Mouse (Mus musculus): ENCODE results near the gene Tmem129.

Gene Tmem129

DNA sequence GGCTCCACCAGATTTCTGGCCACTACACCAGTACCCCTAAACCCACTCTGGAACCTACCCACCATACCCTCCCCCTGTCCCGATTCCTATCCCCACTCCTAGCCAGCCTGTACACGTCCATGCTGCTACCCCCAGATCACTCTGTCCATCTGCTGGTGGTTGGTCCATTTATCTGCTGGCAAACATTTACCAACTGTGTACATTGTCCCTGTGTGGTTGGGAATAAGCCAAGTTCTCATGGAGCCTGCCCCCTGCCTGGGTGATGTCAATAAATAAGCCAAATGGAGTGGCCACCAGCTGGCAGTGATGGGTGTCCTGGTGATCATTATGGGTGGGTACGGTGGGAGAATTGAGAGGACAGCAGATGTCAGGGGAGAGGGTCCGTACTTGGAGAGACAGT lies 28.9 kb upstream of the Tmem129 start:
- no peak for DNase-seq (ENCODE audit: low spot score in 2 of 2)

DNA sequence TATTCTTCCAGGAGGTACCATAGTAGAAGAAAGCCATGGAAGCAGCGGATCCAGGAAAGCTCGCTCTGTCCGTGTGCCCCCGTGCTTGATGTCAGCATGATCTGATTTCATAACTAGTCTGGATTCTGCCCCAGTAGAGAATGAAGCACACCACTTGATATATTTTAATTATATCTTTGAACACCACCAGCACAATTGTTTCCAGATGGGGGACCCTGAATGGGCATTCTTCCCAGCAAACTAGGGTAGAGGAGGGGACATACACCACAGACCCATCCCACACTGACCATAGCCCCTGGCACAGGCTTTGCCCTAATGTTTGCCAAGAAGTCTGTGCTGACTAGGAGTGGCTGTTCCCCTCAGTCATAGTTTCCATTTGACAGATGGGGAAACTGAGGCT lies 26.7 kb upstream of the Tmem129 start:
- no peak for DNase-seq (ENCODE audit: low spot score in 2 of 2)

DNA sequence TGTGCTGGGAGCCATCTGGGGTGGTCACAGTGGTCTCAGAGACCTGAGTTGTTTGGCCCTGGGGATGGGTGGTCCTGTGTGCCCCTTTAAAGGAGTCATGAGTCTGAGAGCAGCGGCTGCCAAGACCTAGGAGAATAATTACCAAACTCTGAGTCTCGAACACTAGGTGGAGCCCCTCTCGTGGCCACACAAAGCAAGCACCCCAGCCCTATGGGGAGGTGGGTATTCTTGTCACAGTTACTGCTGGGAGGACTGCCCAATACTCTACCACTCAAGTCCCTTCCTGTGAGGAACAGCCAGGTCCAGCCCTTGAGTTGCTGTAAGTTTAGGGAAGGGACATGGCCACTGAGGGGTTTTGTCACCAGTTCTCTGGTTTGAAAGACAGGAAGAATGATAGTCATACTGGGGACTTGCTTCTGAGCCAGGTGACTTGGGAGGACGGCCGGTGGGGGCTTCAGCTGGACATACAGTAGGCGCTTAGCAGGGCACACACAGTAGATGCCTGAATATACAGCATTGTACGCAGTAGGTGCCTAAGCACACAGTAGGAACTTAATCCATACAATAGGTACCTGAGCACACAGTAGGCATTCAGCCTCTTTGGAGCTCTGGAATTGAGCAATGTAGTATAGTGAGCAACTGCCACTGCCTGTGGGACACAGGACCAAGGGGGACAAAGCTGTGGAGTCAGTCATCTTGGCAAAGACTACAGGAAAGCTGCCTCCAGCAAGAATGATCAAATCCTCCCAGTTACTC lies 25.9 kb upstream of the Tmem129 start:
- peak; percentile 39 to 57 for DNase-seq (ENCODE audit: low spot score in 2 of 2)

DNA sequence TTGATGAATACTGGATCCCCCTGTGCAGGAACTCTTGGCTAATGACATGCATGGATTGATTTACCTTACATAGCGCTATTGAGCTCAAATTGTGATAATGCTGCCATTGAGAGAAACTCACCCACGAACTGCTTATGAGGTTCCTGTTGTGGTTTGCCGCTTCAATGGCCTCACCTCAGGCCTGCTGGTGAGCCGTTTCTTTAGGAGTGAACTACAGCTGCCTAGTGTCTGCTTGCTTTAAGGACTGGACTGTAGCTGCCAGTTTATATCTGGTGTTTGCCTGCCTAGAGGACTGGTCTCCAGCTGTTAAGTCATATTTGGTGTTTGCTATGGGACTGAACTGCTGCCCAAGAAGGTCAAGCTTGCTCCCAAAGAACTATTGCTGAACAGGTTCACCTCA lies 24.7 kb upstream of the Tmem129 start:
- no peak for DNase-seq (ENCODE audit: low spot score in 2 of 2)

DNA sequence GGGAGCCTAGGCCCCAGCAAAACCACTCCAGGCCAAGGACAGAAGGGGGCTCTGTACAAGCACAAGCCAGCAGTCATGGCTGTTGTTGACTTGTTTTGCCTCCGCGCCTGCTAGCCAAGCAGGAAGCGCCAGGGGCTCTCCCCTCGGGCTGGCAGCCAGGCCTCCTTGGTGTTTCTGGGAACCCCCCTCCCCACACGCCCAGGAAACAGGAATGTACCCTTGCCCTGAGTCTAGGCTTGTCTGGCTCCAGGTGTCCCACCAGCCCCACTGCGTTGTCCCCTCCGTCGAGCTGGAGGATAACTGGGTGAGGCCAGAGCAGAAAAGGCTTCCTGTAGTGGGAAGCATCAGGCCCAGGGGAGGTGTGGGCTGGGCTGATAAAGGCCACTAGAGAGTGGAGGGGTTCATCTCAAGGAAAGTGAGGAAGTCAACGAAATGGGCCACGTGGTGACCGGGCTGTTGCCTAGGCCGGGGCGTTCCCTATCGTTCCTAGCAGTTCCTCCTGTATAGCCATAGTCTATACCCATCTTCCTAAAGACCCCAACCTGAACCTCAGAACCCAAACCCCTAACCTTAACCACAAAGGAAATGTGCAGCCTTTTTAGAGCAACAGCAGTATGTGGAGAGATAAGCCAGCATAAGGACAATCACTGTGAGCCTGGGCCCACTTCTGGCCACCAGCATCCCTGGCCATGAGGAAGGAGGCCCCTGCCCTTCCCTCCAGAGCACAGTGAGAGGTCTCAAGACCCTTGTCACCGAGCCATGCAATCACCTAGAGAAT lies 23.6 kb upstream of the Tmem129 start:
- no peak for DNase-seq (ENCODE audit: low spot score in 2 of 2)

DNA sequence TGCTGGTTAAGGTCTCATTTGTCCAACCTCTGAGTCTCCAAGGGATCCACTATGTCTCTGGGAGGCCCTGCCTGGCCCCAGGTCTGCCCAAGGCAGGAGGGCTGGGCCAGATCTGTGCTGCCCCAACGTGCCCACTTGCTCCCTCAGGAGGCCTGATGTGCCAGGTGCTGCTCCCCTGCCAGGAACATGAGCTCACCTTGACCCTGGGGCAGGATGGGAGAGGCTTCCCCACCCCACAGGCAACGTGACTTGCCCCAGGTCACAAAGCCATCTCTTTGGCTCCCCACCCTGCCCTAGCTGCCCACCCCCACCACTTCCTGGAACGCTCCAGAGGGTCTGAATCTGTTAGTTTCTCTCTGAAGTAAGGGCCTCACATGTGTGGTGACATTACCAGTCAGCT lies 22.8 kb upstream of the Tmem129 start:
- no peak for DNase-seq (ENCODE audit: low spot score in 2 of 2)

DNA sequence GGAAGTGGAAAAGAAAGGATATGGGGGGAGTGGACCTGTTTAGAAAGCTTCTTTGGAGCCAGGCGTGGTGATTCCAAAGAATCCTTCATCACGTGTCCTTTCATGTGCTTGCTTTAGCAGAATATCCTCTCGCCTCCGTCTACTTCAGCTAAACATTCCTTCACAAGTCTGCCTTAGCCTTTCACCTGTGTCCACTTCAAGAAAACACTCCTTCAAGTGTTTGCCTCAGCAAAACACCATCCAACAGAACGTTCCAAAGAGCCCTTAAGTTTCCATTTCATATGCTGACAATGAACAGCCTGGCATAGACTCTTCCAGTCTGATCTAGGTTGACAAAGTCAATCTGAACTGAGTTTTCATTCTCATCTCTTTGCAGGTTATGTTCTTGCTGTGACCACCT lies 20.0 kb upstream of the Tmem129 start:
- DNase-seq (ENCODE audit: low spot score in 2 of 2) = no peak

DNA sequence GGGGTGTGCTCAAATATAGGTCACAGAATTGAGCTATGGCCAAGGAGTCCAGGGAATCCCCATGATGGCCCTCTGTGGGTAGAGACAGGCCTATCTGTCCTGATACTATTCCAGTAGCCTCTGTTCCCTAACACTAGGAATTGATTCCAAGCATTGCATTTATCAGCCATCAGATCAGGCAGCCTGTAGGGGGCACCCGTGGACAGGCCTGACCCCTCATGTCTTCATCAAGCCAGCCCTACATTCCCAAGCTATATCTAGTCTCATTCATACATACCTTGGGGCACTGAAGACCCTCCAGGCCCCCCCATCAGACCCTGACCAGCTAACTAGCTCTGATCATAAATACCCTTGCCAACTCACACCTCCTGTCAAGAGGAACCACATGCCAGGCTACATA lies 17.7 kb upstream of the Tmem129 start:
- DNase-seq (ENCODE audit: low spot score in 2 of 2) = peak; percentile 65 to 71

DNA sequence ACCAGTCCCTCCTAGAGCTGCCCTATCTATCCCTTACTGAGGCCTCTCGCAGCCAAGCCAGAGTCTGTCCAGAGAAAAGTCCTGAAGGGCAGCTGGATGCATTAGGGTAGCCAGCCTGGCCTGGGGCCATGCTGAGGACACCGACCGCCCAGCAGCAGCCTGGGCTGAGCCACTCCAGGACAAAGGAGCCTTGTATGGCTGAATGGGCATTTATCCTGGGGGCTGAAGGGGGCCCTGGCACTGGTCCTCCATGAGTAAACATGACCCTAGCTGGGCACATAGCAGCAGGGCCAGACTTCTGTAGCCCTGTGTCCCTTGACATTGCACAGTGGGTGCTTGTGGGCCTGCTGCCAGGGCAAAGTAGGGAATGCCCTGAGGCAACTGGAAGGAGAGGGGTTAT lies 16.2 kb upstream of the Tmem129 start:
- DNase-seq (ENCODE audit: low spot score in 2 of 2) = no peak

DNA sequence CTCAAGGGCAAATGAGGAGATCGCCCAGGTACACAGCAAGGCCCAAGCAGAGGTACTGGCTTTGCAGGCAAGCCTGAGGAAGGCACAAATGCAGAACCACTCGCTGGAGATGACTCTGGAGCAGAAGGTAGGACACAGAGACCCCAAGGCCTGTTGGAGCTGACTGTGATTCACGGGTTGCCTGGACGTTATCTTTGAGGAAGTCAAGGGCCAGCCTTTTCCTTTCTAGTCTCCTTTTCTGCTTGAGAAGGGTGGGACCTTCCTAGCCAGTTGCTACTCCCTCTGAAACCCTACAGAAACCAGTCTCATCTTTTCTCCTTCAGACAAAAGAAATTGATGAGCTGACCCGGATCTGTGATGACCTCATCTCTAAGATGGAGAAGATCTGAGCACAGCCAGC lies 13.4 kb upstream of the Tmem129 start:
- no peak for DNase-seq (ENCODE audit: low spot score in 2 of 2)

DNA sequence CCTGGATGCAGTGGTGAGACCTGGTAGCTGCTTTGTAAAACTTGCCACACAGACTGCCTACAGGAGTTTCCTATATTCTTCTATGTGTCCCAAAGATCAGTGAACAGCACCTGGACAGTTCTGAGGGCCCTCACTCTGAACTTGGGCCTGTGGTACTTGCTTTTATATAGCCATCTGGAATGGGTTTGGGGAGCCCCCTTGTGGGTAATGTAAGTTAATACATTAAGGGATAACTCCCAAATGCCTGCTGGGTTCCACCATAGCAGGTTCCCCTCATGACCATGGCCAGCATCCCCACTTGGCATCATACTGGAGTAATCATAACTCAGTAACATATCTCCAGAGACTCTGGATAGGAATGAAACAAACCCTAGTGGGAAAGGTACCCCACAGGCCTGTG lies 10.0 kb upstream of the Tmem129 start:
- DNase-seq (ENCODE audit: low spot score in 2 of 2) = peak in 1 of 2 experiments; percentile 36

DNA sequence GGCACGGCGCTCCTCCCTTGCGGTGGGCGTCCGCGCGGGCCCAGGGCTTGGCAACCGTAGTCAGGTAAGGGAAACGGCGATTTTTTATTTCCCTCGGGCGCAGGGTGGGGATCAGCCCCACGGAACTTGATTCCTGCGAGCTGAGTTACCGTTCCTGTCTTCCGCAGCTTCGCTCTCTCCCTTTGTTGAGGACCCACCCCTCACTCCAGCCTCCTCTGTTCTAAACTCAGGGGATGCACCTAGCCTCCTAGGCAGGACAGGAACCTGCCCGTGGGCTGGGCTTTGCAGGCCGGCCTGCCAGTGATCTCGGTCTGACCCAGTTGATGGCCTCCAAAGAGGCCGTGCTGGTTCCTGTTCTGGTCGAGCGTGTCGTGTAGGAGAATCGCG lies 441 bp upstream of the Tmem129 start:
- DNase-seq (ENCODE audit: low spot score in 2 of 2) = no peak

DNA sequence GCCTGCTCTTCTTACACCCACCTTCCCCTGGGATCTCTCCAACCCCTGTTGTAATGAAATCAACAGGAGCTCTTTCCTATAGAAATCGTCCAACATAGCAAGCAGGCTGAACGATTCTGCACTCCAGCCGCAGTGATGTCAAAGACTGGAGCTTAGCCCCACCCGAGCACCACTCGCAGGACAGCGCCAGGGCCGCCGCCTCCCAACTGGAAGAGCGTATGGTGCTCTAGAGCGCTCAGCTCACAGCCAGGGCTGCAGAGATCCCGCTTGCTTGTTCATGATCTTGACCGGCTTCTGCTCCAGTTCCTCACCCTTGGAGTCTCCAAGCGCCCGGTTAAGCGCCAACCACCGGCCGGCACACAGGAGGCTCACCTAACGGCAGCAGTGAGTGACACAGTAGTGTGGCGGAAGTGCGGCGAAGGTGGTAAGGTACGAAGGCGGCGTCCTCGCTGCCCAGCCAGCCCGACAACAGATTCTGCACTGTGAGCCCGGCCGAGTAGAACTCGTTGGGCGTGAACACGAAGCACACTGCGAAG lies 897 bp downstream of the Tmem129 start:
- DNase-seq (ENCODE audit: low spot score in 2 of 2) = no peak

DNA sequence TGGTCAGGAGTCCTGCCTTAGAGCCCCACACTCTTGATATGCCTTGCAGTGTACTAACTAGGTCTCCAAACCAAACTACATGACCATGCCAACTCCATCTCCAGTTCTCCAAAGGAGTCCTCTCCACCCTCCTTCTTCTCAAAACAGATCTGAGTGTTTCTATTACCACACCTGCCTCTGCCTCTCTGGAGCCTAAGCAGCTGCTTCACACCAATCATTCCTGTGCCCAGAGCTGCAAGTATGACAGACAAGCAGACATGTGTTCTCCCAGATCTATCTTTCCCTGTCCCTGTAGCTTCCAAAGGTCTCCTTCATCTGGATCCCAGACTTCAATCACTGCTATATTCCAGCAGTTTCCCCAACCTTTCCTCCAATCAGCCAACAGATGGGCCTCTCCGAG lies 1.5 kb downstream of the Tmem129 start:
- DNase-seq (ENCODE audit: low spot score in 2 of 2) = no peak

DNA sequence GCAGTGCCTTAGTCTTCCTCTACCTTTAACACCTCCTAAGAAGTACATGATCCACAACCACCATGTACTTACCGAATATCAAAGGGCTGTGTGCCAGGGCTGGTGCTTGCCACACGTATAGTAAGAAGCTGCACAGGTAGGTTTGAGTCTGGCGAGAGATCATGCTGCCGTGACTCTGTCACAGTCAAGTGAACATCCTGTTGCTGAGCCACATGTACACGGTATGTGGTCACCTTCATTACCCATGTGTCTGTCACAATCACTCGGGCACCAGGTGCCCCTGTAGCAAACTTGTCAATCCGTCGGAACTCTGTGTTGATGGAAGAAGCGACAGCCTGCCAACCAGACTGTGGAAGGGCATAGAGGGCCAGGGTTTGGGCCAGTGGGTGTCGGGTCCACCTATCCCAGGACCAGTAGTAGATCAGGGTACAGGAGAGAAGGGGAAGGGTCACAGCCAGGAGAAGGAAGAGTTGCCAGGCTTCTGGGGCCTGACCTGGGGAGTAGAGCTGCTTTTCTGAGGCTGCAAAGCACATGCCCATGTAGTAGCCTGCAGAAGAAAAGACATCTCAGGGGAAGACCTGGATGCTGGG lies 2.9 kb downstream of the Tmem129 start:
- no peak for DNase-seq (ENCODE audit: low spot score in 2 of 2)

DNA sequence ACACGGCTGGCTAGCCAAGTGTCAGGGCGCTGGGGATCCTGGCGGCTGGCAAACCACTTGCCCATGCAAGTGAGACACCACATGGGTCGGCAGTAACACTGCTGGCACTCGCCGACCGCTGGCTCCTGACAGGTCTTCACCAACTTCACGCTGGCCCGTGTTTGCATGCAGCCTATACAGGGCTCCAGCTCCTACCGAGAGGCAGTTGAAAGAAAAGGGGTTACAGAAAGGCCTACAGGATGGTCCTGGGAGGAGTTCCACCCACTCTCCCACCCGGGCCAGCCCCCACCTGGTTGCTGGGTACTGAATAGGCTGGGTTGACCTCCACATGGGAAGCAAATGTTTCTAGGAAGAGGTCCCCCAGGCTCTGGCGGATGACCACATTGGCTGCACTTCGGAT lies 3.8 kb downstream of the Tmem129 start:
- DNase-seq (ENCODE audit: low spot score in 2 of 2) = no peak

DNA sequence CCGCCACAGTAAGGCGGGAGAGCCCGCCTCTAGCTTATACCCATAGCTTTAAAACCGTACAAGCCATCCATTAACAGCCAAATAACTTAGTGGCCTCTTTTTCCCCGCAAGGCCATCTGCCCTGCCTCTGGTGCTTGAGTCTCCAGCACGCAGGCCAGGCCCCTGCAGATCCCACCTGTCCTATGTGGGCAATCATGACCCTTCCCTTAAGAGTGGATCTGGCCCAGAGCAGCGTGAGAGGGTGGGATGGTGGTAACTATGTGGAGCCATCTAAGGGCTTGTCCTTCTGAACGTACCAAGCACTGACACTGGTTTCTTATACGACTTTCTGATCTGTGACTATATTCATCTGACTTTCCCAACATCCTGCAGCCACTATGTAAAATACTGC lies 5.4 kb downstream of the Tmem129 start:
- no peak for DNase-seq (ENCODE audit: low spot score in 2 of 2)

DNA sequence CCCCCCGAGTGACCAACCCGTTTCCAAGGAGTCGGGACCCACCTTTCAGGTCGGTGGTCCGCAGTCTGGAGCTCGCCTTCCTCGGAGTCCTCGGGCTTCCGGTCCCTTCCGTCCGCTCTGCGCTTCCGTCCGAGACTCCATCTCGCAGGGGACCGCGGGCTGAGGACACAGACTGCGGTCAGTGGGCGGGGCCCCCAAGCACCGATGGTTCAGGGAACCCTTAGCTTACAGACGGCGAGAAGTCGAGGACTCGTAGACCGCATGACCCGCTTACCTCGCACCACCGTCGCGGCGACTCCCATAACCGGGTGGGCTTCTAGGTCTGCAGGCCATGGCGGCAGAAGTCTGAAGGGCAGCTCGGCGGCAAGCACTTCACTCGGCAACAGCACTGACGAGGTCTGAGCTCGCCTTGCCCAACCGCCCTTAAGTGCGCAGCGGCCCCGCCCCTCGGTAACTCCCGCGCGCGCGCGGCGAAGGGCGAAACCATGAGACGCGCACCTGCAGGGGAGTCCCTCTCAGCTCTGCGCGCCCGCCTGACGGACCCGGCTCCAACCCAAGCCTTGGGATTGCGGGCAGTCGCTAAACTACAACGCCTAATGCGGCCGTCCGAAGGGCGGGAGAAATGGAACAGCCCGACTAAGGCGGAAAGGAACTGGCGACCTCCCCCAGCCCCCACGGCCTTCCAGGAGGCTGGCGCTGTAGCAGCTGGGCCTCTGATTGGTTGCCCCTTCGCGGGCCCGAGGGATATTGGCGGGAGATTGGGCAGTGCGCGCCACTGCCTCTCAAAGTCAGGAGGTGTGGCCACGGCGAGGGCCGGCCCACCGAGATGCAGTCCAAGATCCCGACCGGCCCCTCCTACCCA lies 6.1 kb downstream of the Tmem129 start, which contains the start of gene Slbp:
TSS of gene Slbp (minus strand) at position 654 of the 862 bp plus-strand sequence.
- peak; percentile 95 to 96 for DNase-seq (ENCODE audit: low spot score in 2 of 2)

DNA sequence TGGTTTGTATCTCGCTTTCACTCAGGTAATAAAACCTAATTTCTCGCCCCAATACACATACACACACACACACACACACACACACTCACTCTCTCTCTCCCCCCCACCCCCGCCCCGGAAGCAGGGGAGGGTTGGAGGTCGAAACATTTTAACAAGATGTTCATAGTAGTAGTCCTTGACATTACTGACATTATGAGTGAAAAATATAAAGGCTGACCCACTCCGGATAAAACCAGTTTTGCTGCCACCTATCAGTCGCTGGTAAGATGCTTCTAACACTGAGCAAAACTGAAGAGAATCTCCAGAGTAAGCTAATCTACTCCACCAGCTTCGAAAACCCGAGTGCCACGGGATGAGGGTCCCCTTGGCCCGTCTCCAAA lies 6.7 kb downstream of the Tmem129 start:
- no peak for DNase-seq (ENCODE audit: low spot score in 2 of 2)

DNA sequence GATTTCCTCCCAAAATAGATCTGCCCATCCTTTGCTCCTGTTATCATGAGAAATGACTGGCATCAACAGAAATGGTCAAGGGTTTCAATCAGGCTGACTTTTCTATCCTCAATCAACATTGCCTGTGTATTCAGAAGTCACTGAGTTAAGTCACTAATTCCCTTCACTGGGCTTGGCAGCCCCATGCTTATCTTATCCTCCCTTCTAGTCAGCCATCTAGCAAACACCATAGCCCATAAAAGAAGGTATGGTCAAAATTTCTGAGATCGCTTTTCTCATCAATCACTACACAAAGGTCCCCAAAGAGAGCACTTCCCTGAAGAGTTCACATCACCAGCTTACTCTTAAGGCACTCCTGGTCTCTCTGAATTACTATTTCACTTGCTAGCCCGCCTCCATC lies 7.2 kb downstream of the Tmem129 start:
- no peak for DNase-seq (ENCODE audit: low spot score in 2 of 2)

DNA sequence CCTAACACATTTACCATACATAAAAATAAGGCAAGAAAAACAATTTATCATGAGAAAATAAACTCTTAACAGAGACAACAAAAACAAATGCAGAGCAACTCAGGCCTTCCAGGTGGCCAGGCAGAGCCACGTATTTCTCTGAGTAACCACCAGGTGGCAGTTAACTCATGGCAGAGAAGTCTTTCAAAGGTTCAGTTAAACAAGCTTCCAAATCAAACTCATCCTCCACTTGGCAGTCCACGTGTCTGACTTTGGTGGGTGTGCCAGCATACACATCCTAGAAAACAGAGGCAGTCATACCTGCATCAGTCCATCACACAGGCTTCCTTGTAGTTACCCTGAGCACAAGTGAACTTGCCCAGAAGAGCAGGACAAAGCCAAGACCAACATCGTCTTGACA lies 17.6 kb downstream of the Tmem129 start:
- DNase-seq (ENCODE audit: low spot score in 2 of 2) = peak; percentile 65 to 69

DNA sequence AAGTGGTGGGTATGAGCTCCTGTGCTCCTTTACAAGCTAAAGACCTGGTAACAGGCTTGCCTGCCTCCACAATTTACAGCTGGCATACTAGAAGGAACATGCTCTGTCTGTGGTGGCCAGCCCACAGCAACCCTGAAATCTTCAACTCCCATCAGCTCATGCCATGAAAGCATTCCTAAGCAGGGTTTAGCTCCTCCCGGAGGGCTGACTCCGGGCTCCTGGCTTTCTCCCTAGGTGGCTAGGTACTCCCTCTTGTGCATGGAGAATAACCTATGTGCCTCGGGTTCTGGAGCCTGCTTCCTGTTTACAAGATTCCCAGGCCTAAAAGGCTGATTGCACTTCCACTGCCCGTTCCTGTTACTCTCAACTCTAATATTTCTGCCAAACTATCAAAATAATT lies 19.4 kb downstream of the Tmem129 start:
- DNase-seq (ENCODE audit: low spot score in 2 of 2) = no peak
